Mouse (Mus musculus): Measurements from ENCODE around the gene Rbm28. TPM values are rescaled to one million over a fixed set of nuclear protein-coding genes. Genes with fewer than 3 reads are reported as not detected.
"Not testable (repeated sequence)": the region's sequence is repeated elsewhere in the genome, so short reads cannot be mapped to it uniquely, and the experiment has no call there.

Rbm28 gene
- polyA plus RNA-seq, 1 experiment from 2014 or later, result 69.0 TPM

DNA sequence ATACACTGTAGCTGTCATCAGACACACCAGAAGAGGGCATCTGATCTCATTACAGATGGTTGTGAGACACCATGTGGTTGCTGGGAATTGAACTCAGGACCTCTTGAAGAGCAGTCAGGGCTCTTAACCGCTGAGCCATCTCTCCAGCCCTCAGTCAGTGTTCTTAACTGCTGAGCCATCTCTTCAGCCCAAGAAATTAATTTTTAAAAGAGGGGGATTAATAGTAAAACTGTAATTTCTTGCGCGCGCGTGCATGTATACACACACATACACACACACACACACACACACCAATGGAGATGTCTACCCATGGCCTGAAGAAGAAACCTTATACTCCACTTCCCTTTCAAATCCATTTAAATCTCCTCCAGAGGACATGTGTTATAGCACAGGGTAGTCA is 3.5 kb downstream of the Rbm28 start:
- not testable (repeated sequence) for H3K9ac ChIP-seq (ENCODE audit: low read depth, low read length); ATAC-seq (ENCODE audit: low FRiP score); H3K27ac ChIP-seq (ENCODE audit: low read depth, low read length); H3K27me3 ChIP-seq (ENCODE audit: control insufficient read depth, insufficient read depth, low read length); H3K4me1 ChIP-seq (replicated peaks; ENCODE audit: control insufficient read depth, insufficient read depth, low read length); H3K4me3 ChIP-seq (ENCODE audit: low read depth, low read length); H3K36me3 ChIP-seq (ENCODE audit: control insufficient read depth, insufficient read depth, low read length); H3K4me2 ChIP-seq (replicated peaks; ENCODE audit: low read depth, low read length); H3K9me3 ChIP-seq (ENCODE audit: control insufficient read depth, low read length); DNase-seq (ENCODE audit: low spot score)
- over 99% methylated on average over 5 of the region's 5 CpGs for WGBS

DNA sequence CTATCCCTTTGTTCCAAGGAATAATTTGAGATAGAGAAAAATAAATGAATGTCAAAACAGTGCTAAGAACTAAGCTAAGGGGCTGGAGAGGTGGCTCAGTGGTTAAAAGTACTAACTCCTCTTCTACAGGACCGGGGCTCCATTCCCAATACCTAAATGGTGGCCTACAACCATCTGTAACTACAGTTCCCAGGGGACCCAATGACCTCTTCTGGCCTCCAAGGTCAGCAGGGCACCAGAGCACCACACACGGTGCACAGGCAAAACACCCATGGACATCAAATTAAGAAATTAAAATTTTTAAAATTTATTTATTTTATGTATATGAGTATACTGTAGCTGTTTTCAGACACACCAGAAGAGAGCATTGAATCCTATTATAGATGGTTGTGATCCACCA is 4.0 kb downstream of the Rbm28 start:
- H3K9ac ChIP-seq (ENCODE audit: low read depth, low read length), result no peak overlapping the region
- 83% methylated on average over 2 of the region's 2 CpGs for WGBS
- H3K4me2 ChIP-seq (replicated peaks; ENCODE audit: low read depth, low read length), result no peak overlapping the region
- no peaks in the 10 kb centered on the region for H3K9me3 ChIP-seq (ENCODE audit: control insufficient read depth, low read length)
- H3K36me3 ChIP-seq (ENCODE audit: control insufficient read depth, insufficient read depth, low read length), result peaks cover 3% of the 10 kb centered on the region
- H3K27ac ChIP-seq (ENCODE audit: low read depth, low read length), result no peak overlapping the region
- no peaks in the 10 kb centered on the region for H3K27me3 ChIP-seq (ENCODE audit: control insufficient read depth, insufficient read depth, low read length)
- no peak for ATAC-seq (ENCODE audit: low FRiP score)
- H3K4me1 ChIP-seq (replicated peaks; ENCODE audit: control insufficient read depth, insufficient read depth, low read length), result no peaks in the 10 kb centered on the region
- no peak overlapping the region for H3K4me3 ChIP-seq (ENCODE audit: low read depth, low read length)
- no peak for DNase-seq (ENCODE audit: low spot score)

DNA sequence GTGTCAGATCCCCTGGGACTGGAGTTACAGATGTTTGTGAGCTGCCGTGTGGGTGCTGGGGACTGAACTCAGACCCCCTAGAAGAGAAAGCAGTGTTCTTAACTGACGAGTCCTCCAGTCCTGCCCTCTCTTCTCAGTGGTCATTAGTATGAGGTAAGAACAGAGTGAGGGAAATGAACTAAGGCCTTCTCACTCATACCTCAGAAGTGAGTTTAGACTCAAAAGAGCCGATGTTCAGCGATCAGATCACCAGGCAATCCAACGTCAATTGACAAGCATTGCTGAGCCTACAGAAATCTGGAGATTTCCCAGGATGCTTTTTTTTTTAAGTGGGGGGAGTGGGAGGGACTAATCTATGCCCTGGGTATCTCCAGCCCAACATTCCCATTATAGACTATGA is 8.5 kb downstream of the Rbm28 start:
- H3K27me3 ChIP-seq (ENCODE audit: control insufficient read depth, insufficient read depth, low read length), result no peaks in the 10 kb centered on the region
- H3K4me2 ChIP-seq (replicated peaks; ENCODE audit: low read depth, low read length), result no peak overlapping the region
- H3K27ac ChIP-seq (ENCODE audit: low read depth, low read length), result no peak overlapping the region
- ATAC-seq (ENCODE audit: low FRiP score) (no peak), DNase-seq (ENCODE audit: low spot score) (no peak)
- H3K9me3 ChIP-seq (ENCODE audit: control insufficient read depth, low read length), result no peaks in the 10 kb centered on the region
- 94% methylated on average over 5 of the region's 5 CpGs for WGBS
- H3K9ac ChIP-seq (ENCODE audit: low read depth, low read length), result no peak overlapping the region
- H3K4me3 ChIP-seq (ENCODE audit: low read depth, low read length), result no peak overlapping the region
- H3K36me3 ChIP-seq (ENCODE audit: control insufficient read depth, insufficient read depth, low read length), result peaks cover 9% of the 10 kb centered on the region
- no peaks in the 10 kb centered on the region for H3K4me1 ChIP-seq (replicated peaks; ENCODE audit: control insufficient read depth, insufficient read depth, low read length)

DNA sequence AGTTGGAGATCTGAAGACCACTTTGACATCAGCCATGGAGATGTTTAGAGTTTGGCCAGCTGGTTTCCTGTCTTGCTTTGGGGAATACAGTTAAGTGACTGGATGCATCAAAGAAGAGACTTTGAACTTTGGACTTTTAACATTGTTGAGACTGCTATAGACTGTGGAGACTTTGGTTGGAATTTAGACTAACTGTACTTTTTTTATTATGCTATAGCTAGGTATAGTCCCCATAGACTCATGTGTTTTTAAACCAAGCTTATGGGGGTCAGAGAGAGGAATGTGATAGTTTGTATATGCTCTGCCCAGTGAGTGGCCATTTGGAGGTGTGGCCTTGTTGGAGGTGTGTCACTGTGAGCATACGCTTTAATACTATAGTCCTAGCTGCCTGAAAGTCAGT is 14.8 kb downstream of the Rbm28 start:
- H3K4me1 ChIP-seq (replicated peaks; ENCODE audit: control insufficient read depth, insufficient read depth, low read length), result no peaks in the 10 kb centered on the region
- H3K4me3 ChIP-seq (ENCODE audit: low read depth, low read length), result no peak overlapping the region
- H3K9me3 ChIP-seq (ENCODE audit: control insufficient read depth, low read length), result no peaks in the 10 kb centered on the region
- WGBS, result 93% methylated on average over 1 of the region's 1 CpGs
- ATAC-seq (ENCODE audit: low FRiP score) (no peak), DNase-seq (ENCODE audit: low spot score) (no peak)
- H3K36me3 ChIP-seq (ENCODE audit: control insufficient read depth, insufficient read depth, low read length), result peaks cover 6% of the 10 kb centered on the region; the same call in 1 of the 2 replicates
- no peak overlapping the region for H3K27ac ChIP-seq (ENCODE audit: low read depth, low read length)
- H3K27me3 ChIP-seq (ENCODE audit: control insufficient read depth, insufficient read depth, low read length), result no peaks in the 10 kb centered on the region
- H3K9ac ChIP-seq (ENCODE audit: low read depth, low read length), result no peak overlapping the region
- no peak overlapping the region for H3K4me2 ChIP-seq (replicated peaks; ENCODE audit: low read depth, low read length)

DNA sequence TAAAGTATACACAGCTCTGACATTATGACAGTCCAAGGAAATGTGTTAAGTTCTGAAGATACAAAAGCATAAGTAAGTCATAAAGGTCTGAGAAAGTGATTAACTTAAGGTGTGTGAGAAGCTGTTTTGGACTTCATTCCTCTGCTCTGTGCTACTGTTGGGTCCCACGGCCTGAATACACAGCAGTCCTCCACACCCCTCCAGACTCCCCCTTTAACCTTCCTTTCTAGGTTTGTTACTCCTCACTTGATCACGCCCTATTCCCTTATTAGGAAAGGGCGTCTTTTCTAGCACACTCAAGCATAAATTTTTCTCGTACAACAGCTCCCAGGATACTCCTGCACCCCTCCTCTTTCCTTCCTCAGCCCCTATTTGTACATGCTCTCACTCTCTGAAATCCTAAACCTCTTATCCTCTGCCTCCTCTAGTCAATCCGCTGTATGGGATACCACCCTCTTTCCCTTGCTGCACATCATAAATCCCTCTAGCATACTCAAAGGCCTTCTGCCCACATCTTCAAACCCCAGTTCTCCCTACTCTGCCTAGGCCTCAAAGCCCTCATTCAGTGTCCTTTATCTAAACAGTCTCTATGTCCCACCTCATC is 17.3 kb downstream of the Rbm28 start:
- ATAC-seq (ENCODE audit: low FRiP score), result no peak

DNA sequence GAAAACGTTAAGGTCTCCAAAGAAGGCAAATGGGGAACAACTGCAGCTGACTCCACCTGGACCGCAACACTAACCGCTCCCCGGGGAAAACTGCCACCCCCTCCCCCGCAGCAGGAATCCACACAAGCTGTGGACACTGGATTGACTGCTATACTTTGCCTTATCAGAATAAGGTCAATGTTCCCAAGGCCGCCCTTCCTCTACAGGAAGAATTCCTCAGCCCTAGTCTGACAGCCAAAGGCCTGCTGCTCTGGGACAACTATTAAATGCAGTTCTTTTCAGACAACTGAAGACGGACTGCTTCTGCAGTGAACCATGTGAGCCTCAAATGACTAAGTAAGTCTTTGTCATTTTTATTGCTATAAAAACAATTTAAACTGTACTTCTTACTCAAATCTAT is 18.2 kb downstream of the Rbm28 start:
- H3K4me1 ChIP-seq (replicated peaks; ENCODE audit: control insufficient read depth, insufficient read depth, low read length), result no peaks in the 10 kb centered on the region
- DNase-seq (ENCODE audit: low spot score) (no peak), ATAC-seq (ENCODE audit: low FRiP score) (no peak)
- H3K27ac ChIP-seq (ENCODE audit: low read depth, low read length), result no peak overlapping the region
- H3K36me3 ChIP-seq (ENCODE audit: control insufficient read depth, insufficient read depth, low read length), result no peaks in the 10 kb centered on the region
- no peak overlapping the region for H3K4me3 ChIP-seq (ENCODE audit: low read depth, low read length)
- H3K9ac ChIP-seq (ENCODE audit: low read depth, low read length), result no peak overlapping the region
- H3K9me3 ChIP-seq (ENCODE audit: control insufficient read depth, low read length), result no peaks in the 10 kb centered on the region
- H3K4me2 ChIP-seq (replicated peaks; ENCODE audit: low read depth, low read length), result no peak overlapping the region
- no peaks in the 10 kb centered on the region for H3K27me3 ChIP-seq (ENCODE audit: control insufficient read depth, insufficient read depth, low read length)
- WGBS, result 80% methylated on average over 7 of the region's 7 CpGs

More for the DNA sequence above, 17.3 kb downstream of the Rbm28 start:
- H3K9me3 ChIP-seq (ENCODE audit: control insufficient read depth, low read length), result no peaks in the 10 kb centered on the region
- H3K4me1 ChIP-seq (replicated peaks; ENCODE audit: control insufficient read depth, insufficient read depth, low read length), result no peaks in the 10 kb centered on the region
- H3K36me3 ChIP-seq (ENCODE audit: control insufficient read depth, insufficient read depth, low read length), result 0 out of 2 replicates have a peak, but pooled peaks cover 2% of the 10 kb centered on the region
- WGBS, result 83% methylated on average over 5 of the region's 5 CpGs
- H3K27ac ChIP-seq (ENCODE audit: low read depth, low read length), result no peak overlapping the region
- DNase-seq (ENCODE audit: low spot score), result no peak
- no peaks in the 10 kb centered on the region for H3K27me3 ChIP-seq (ENCODE audit: control insufficient read depth, insufficient read depth, low read length)
- no peak overlapping the region for H3K4me2 ChIP-seq (replicated peaks; ENCODE audit: low read depth, low read length)
- H3K4me3 ChIP-seq (ENCODE audit: low read depth, low read length), result no peak overlapping the region
- H3K9ac ChIP-seq (ENCODE audit: low read depth, low read length), result no peak overlapping the region

DNA sequence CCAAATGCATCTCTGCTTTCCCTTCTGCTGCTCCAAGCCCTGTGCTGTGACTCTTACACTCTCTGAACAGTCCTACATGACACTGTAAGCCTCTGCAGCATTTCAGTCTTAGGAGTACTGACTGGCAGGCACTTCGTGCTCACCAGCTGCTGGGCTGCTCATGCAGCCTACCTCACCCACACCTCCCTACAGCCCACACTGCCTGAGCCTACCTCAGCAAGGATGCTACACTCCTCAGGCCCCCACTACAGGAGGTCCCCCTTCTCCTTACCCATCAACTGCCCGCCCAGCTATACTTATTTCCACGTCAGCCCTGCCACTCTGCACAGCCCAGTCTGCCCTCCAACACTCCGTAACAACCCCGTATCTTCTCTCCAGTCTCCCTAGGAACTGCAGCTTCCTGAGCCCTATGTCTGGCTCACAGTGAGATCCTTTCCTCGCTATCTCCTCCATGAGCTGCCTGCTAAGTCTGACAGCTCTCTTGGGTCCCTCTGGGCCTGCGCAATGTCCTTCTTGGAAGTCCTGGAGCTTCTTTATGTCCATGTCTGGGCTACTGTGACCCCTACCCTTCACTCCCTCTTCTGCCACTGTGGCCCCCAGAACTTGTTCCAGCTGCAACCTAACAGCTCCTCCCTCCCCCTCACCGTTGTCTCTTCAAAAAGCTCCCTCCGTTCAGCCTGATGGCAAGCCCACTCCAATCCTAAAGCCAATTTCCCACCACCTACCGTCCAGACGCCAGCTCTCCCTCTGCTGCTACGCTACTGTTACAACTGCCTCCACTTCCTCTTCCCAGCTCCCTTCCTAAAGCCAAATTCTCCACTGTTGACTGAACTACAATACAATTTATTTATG is 19.1 kb downstream of the Rbm28 start:
- 80% methylated on average over 12 of the region's 12 CpGs for WGBS
- Histone ChIP-seq H3K4me1 (replicated peaks; ENCODE audit: control insufficient read depth, insufficient read depth, low read length) (no peaks in the 10 kb centered on the region), H3K4me2 (replicated peaks; ENCODE audit: low read depth, low read length) (no peak overlapping the region), H3K9me3 (ENCODE audit: control insufficient read depth, low read length) (no peaks in the 10 kb centered on the region), H3K27me3 (ENCODE audit: control insufficient read depth, insufficient read depth, low read length) (no peaks in the 10 kb centered on the region), H3K4me3 (ENCODE audit: low read depth, low read length) (no peak overlapping the region), H3K9ac (ENCODE audit: low read depth, low read length) (no peak overlapping the region), H3K27ac (ENCODE audit: low read depth, low read length) (no peak overlapping the region), H3K36me3 (ENCODE audit: control insufficient read depth, insufficient read depth, low read length) (no peaks in the 10 kb centered on the region)
- ATAC-seq (ENCODE audit: low FRiP score), result no peak
- DNase-seq (ENCODE audit: low spot score), result no peak

DNA sequence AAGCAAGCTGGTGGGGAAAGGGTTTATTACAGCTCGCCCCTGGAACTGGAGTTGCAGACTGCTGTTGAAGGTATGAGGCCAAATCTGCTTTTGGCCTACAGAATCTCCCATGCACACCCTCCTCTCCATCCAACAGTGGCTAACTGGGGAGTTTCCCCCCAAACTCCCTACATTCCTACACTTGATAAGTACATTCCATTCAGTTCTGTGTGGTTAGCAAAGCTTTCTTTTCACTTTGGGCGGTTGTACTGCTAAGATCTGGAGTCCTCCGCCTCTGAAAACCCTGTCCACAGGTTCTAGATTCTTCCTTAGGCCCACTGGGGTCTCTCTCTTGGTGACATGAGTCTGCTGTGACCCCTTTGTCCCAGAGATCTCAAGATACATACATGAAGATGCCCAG is 19.8 kb downstream of the Rbm28 start:
- no peaks in the 10 kb centered on the region for H3K36me3 ChIP-seq (ENCODE audit: control insufficient read depth, insufficient read depth, low read length)
- H3K27ac ChIP-seq (ENCODE audit: low read depth, low read length), result no peak overlapping the region
- ATAC-seq (ENCODE audit: low FRiP score) (no peak), DNase-seq (ENCODE audit: low spot score) (no peak)
- no peak overlapping the region for H3K4me3 ChIP-seq (ENCODE audit: low read depth, low read length)
- H3K9me3 ChIP-seq (ENCODE audit: control insufficient read depth, low read length), result no peaks in the 10 kb centered on the region
- 91% methylated on average over 3 of the region's 3 CpGs for WGBS
- no peaks in the 10 kb centered on the region for H3K27me3 ChIP-seq (ENCODE audit: control insufficient read depth, insufficient read depth, low read length)
- no peak overlapping the region for H3K9ac ChIP-seq (ENCODE audit: low read depth, low read length)
- H3K4me2 ChIP-seq (replicated peaks; ENCODE audit: low read depth, low read length), result no peak overlapping the region
- H3K4me1 ChIP-seq (replicated peaks; ENCODE audit: control insufficient read depth, insufficient read depth, low read length), result no peaks in the 10 kb centered on the region

DNA sequence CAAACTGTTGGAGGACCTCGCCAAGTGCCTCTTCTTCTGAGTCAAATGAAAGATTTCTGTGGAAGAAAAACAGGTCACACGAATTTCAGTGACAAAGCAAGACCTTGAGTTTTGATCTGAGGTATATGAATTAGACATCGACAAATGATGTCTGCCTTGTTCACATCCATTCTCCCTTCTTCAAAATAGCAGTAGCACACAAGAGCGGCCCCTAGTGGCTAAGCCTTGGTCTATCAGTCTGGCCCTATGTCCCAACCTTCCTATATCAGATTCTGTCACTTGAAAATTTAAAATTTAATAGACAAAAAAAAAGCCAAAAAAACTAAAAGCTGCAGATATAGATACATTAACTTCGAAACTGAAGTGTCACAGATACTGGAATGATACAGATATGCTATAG is 21.2 kb downstream of the Rbm28 start:
- Histone ChIP-seq H3K4me3 (ENCODE audit: low read depth, low read length) (no peak overlapping the region), H3K36me3 (ENCODE audit: control insufficient read depth, insufficient read depth, low read length) (no peaks in the 10 kb centered on the region), H3K9ac (ENCODE audit: low read depth, low read length) (no peak overlapping the region), H3K27ac (ENCODE audit: low read depth, low read length) (no peak overlapping the region), H3K4me1 (replicated peaks; ENCODE audit: control insufficient read depth, insufficient read depth, low read length) (no peaks in the 10 kb centered on the region), H3K9me3 (ENCODE audit: control insufficient read depth, low read length) (no peaks in the 10 kb centered on the region), H3K27me3 (ENCODE audit: control insufficient read depth, insufficient read depth, low read length) (no peaks in the 10 kb centered on the region), H3K4me2 (replicated peaks; ENCODE audit: low read depth, low read length) (no peak overlapping the region)
- DNase-seq (ENCODE audit: low spot score) (peak; percentile 76), ATAC-seq (ENCODE audit: low FRiP score) (no peak)
- 41% methylated on average over 5 of the region's 5 CpGs for WGBS

Data from hindbrain, embryonic 11.5 days (tissue).